Mouse (Mus musculus) heart, postnatal 10 days (tissue): ENCODE results near the gene Shisa5. TPM values are rescaled to one million over a fixed set of nuclear protein-coding genes. Genes with fewer than 3 reads are reported as not detected.

Experiments
- DNase-seq, 2 experiments: peaks; one replicate each; pipeline ENCODE4 v3.0.0; 2021
- intact Hi-C: fragments of 180-260 bp; cut with DNase I; formaldehyde crosslinking; loops from one replicate; pipeline ENCODE4 v1.15.1; 2025
- total RNA-seq, 2 experiments: library from RNA; stranded (reverse); gene quantifications; 2 replicates each; pipeline ENCODE4 v1.2.3; 2021

Gene Shisa5
- 10 to 100 TPM; 51.6 to 53.2 TPM for total RNA-seq

DNA sequence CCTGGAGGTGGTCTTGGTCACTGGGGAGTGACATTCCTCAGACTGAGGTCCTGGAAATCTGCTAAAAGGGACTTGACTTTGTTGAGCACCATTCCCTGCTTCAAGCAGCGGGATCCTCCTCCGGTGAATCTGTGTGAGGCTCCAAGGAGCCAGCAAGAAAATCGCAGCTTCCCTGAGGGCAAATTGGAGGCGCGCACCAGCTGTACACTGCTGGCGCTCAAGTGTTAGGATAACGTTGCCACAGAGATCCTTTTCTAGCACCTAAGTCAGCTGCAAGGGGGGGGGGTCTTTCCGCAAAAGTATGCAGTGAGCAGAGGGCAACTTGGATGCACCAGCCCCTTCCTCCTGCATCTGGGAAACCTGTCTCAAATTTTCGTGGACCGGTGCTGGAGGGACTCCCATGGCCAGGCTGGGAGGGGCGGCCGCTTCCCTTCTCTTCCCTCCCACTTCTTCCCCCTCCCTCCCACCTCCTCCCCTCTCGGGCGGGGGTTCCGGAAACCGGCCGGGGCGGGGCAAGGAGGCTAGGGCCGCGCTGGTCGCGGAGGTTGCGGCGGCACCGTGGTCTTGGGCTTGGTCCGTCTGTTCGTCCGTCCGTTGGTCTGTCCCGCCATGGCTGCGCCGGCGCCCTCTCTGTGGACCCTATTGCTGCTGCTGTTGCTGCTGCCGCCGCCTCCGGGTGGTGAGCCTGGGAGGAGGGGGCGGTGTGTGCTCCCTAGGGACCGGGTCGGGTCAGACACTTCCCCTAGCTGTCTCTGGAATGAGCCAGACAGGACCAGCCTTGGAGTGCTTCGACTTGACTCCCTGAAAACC, at the start of gene Shisa5:
Gene Shisa5, plus strand, starts transcription at position 480 of the 810 bp plus-strand sequence.
- intact Hi-C loops: loop anchor here (1.0 to 5.0 kb wide), 2 partner anchors 21 to 36 kb away; partner anchors contain the start of gene Trex1
- DNase-seq: peak; percentile 86 to 87

DNA sequence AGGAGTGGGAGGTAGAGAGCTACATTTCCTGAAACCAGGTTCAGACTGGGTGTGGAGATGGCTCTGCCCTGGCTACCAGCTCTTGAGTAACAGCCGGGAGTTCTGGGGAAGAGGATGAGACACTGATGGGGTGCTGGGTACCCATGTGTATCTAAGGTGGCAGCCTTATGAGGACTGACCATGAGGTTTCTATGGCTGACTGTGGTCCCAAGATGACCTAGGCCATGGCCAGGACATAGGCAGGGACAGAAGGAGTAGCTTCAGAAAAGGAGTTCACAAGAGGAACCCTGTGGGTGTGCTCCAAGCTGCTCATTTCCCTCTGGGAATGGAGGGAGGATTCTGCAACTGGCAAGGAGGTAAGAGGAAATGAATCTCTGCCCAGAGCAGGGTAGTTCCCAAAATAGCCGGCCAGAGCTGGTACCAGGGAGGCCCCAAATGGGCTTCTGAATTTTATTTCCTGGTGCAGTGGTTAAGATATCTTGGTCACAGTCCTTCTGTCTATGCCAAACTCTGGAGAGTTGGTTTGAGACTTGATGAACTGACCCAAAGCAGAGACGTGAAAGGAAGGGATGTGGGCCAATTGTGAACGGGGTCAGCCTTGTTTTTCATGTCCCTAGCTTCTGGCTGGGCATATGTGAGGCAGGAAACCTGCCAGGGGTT, 48.4 kb upstream of the Shisa5 start:
- DNase-seq: peak; percentile 62 to 63

DNA sequence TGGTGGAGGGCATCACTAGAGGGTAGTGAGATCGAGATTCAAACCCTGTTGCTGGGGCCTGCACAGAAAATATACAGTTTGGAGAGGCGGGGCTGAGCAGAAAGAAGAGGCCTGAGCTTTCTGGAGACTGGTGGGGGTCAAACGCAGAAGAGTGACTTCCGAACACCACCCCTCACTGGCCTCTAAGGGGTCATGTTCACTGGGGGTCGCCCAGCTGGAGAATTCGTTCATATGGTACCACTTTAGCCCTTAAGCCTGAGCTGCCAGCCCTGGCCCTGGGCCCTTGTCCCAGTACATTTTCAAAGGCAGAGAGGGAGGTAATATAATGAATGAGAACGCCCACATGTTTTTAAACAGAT, 47.9 kb upstream of the Shisa5 start:
- intact Hi-C loops: no loop called here
- DNase-seq: no peak

More for the DNA sequence above, 48.4 kb upstream of the Shisa5 start:
- intact Hi-C loops: loop anchor here (2.0 kb wide), 1 partner anchor 53 kb away; the partner anchor contains the start of gene Uqcrc1

DNA sequence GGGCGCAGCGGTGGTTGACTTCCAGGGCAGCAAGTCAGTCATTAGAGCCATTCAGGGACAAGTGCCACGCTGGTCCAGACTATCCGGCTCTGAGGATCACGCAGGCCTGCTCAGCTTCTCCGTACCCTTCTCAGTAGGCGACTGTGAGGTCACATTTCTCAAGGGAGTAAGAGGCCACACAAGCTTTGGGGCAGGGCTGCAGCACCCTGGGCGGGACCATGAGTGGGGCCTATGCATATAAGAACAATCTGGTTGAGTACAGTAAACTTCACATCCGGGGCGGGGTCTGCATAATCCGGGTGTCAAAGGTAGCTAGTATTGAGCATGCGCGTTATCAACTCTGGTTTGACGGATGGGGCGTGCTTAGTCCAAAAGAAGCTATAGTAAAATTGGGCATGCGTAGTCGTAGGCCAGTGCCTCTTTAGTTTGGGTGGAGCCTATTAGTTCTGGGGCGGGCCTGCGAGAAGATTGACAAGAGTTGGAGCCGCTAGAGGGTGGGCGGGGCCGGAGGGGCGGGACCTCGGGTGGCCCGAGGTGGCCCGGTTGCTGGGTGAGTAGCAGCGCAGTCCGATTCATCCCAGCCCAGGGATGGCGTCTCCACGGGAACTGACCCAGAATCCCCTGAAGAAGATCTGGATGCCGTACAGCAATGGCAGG, 46.8 kb upstream of the Shisa5 start, which contains the start of gene Pfkfb4:
Gene Pfkfb4, plus strand, starts transcription at position 351 of the 657 bp plus-strand sequence.
- intact Hi-C loops: no loop called here
- DNase-seq: peak; percentile 98

DNA sequence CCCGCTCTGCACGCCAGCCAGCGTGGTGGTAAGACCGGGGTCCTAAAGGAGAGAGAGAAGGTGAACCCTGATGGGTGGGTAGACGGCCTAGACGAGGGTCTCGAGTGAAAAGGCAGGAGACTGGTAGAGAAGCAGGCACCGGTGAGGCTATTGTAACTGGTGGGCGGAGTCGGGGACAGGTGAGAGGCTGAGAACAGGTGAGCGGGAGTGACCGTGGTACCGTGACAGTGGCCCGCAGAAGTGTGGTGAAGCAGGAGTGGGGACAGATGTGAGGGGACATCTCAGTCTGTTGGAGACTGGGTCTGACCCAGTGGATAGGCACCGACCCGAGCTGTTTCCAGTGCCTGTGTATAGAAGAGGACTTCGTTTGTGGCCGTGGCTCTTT, 46.3 kb upstream of the Shisa5 start:
- peak in 1 of 2 experiments; percentile 31 for DNase-seq
- intact Hi-C loops: no loop called here

DNA sequence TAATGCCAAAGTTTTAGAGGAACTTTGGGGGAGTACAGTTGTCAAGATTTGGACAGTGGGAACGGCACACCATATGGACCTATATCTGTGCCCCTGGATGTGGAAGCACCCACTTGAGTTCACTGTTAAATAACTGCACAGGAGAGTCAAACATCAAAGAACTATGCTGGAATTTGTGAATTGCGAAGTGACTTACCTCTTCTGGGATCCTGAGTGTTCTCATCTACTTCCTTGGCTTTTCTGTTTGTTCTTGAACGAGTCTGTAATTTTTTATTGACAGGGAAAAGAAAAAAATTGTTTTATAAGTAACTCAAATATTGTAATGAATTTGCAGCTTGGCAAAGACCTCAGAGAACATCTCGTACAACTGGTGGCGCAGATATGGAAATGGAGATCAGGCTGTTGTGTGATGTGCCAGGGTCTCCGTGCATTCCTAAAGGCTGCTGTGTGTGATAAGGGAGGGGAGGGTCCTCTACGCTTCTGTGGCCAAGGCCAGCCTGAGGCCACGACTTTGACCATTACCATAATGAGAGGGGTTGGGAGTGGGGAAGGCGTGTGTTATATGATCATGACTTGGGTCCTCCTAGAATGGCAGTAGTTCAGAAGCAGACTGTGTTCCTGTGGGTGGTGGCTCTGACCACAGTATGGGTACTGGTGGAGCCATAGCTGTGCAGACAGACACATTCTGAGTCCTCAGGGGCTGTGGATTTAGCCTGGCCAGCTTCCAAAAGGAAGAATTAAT, 45.6 kb upstream of the Shisa5 start:
- no peak for DNase-seq
- intact Hi-C loops: no loop called here

DNA sequence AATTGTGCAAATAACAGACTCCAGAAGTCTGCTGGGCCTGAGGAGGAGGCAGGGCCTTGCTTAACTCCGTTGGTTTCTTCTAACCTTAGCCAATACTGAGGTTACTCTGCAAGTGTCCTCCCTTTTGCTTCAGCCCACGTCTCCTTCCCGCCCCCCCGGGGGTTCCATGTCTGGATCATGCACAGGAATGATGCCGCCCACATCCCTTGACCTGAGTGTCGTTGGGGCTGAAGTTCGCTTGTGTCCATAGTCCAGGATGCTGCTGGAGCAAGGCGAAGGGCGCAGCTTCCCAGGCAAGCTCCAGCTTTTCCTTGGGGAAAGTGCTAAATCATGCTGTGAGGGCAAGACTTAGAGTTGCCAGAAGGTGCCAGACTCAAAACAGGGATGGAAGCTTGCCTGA, 42.0 kb upstream of the Shisa5 start:
- intact Hi-C loops: no loop called here

DNA sequence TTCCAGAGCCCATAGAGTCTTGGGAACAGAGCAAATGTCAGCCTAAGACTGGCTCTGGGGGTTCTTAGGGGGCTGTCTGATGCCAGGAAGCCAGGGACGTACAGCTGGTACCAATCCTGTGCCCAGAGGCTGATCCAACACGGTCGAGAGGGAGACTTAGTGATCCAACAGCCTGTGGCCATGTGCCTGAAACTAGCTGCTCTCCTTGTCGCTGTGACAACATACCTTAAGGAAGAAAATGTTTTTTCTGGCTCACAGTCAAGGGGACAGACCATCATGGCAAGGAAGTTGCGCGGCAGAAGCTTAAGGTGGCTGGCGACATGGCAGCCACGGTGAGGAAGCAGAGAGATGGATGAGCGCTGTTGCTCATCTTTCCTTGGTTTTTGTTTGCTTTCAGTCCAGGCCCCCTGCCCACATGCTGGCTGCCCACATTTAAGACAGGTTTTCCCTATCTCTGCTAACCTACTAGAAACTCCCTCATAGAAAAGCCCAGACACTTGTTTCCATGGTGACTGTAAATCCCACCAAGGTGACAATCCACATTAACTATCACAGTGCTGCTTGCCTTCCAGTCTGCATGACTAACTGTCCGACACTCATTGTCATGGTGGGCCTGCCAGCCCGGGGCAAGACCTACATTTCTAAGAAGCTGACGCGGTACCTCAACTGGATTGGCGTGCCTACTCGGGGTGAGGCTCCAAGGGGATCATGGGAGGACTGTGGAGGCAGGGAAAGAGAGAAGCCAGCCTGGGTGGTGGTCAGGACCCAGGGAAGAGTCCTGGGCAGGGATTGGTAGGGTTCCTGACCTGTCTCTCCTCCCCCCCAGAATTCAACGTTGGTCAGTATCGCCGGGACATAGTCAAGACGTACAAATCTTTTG, 39.8 kb upstream of the Shisa5 start:
- intact Hi-C loops: loop anchor here (1.0 kb wide), 1 partner anchor 15 kb away; no protein-coding TSS in a partner anchor
- no peak for DNase-seq

More for the DNA sequence above, 42.0 kb upstream of the Shisa5 start:
- DNase-seq: no peak

DNA sequence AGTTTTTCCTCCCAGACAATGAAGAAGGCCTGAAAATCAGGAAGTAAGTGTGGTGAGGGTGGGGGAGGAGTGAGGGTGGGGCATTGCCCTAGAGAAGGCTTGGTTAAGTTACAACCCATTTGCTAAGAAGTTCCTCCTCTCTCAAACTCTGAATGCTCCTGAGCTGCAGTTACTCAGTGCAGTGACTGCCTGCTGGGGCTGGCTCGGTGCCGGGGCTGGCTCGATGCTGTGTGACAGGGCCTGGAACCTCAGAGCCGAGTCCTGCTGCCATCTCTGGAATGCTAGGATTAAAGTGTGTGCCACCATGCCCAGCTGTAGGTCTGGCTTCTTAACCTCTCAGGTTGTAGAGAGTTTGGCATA, 39.2 kb upstream of the Shisa5 start:
- intact Hi-C loops: loop anchor here (1.0 kb wide), 1 partner anchor 16 kb away; no protein-coding TSS in a partner anchor
- no peak for DNase-seq

DNA sequence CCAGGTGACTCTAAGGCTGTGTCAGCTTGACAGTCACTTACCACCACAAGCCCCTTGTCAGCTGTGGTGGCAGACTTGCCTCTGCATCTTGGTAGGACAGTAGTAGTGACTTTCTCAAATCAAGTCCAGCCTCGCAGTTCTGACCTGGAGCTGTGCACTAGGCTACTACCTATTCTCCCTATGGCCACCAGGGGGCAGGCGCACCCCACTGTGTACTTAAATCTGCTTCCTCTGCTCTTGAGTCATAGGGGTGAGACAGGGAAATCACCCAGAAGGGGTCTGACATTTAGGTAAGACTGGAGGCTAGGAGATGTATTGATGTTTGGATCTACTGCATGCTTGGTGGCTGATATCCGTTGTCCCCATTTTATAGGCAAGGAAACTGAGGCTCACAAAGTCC, 37.6 kb upstream of the Shisa5 start:
- intact Hi-C loops: loop anchor here (1.0 to 5.0 kb wide), 3 partner anchors 37 to 862 kb away; partner anchors contain the start of genes Shisa5 and Trex1
- DNase-seq: peak; percentile 71 to 74

DNA sequence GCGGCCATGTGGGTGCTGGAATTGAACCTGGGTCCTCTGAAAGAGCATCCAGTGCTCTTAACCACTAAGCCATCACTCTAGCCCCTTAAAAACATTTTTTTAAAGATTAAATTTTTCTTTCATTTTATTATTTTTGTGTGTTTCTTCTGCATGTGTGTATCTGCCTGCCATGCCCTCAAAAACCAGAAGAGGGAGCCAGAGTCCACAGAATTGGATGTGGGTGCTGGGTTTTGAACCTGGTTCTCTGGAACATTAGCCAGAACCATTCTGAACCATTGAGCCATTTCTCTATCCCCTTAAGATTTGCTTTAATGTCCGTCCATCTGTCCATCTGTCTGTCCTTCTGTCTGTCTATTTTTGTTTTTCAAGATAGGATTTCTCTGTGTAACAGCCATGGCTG, 35.2 kb upstream of the Shisa5 start:
- intact Hi-C loops: loop anchor here (1.0 to 5.0 kb wide), 3 partner anchors 34 to 859 kb away; partner anchors contain the start of gene Shisa5
- DNase-seq: peak; percentile 47 to 72

DNA sequence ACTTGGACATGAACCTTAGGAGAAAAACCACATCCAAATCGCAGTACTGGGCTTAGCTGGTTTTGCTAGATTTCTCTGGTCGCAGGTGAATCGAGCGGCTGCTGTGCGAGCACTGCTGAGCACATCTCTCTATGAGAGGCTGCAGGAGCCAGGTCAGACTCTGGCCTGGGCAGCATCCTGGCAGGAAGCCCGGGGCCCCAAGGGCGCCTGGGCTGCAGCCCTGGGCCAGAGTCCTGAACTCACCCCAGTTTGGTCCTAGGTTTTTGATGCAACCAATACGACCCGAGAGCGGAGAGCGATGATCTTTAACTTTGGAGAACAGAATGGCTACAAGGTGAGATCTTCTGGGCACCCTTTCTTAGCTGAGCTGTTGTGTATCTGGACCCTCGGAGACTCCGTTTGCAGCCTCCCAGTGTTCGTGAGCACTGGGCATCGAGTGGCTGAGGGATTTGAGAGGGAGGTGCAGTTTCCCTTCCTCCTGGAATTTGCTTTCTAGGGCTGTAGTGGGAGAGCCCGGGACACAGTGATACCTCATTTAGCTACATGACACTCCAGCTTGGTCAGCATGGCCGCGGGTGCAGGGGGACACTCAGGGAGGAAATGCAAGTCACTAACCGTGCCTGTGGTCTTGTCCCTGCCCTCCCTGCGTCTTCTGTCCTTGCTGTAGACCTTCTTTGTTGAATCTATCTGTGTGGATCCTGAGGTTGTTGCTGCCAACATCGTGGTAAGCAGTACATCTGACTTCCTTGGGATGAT, 31.2 kb upstream of the Shisa5 start:
- DNase-seq: no peak
- intact Hi-C loops: no loop called here

DNA sequence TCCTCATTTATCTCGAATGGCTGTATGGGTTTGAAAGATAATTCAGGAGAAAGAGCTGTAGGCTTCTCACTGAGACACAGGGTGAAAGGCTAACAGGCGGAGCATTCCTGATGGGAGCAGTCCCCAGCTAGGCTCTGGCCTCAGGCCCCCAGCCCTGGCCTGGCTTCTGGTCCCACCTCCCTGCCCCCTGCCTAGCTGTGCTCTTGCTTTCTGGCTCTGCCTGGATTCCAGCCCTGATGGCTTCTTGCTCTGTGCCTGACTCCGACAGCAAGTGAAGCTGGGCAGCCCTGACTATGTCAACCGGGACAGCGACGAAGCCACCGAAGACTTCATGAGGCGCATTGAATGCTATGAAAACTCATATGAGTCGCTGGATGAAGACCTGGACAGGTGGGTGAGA, 30.3 kb upstream of the Shisa5 start:
- DNase-seq: no peak
- intact Hi-C loops: no loop called here

DNA sequence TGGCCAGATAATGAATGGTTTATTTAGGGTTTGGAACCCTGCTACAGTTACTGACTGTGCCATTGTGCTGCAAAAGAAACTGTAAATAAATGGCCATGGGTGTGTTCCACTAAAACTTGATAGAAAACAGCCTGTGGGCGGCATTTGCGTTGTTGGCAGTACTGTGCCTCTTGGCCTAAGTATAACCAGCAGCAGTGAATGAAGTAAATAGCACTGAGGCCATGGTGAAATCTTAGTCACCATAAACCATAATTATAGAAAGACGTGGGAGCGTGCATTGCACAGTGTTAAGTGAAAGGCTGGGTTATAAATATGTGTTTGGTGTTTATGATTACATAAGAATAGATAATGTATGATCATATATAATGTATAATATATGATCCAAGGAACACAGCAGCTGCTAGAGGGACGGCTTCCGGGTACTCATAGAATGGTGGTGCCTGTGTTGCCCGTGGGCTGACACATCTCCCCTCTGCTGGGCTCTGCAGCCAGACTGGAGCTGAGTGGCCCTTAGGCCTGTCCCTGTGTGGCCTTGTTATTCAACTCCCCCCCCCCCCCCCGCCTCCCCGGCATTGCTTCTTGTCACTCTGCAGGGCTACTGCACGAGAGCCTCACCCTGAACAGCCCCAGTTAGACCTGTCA, 29.2 kb upstream of the Shisa5 start:
- intact Hi-C loops: no loop called here

DNA sequence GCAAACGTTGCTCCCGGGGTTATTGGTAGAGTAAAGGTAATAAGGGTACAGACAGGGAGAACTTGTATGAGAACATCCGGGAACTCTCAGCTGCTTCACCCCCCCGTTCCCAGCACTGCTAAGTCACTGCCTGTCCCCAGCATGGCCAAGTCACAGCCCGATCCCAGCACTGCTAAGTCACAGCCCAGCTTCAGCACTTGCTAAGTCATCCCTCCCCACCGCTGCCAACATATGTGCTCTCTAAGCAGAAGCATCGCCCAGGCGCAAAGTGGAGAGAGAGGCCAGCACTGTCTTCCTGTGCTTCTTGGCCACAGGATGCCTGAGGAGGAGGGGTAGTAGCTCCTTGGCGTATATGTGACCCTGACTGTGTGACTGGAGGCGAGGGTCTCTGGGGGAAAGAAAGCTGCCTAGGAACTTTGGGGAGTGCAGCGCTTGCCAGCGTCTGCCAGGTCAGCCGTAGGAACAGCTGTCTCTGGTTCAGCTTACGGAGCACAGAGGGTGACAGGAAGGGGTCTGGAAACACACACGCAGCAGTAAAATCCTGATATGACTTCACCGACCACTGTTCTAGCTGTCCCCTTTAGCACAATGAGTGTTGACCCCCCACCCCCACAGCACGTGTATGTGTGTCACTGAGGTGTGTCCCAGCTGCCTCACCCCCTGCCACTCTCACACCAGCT, 28.6 kb upstream of the Shisa5 start:
- intact Hi-C loops: no loop called here
- DNase-seq: peak; percentile 61 to 64

More for the DNA sequence above, 29.2 kb upstream of the Shisa5 start:
- DNase-seq: peak in 1 of 2 experiments; percentile 27

DNA sequence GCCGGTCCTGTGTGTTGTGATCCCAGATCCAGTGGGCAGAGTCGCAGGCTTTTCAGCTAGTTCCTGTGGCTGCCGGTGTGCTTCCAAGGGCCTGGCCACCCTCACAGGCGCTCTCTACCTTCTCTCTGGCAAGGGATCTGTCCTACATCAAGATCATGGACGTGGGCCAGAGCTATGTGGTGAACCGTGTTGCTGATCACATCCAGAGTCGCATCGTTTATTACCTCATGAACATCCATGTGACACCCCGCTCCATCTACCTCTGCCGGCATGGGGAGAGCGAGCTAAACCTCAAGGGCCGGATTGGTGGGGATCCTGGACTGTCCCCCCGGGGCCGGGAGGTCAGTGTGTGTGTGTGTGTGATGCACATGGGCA, 28.1 kb upstream of the Shisa5 start:
- intact Hi-C loops: no loop called here
- peak in 1 of 2 experiments; percentile 20 for DNase-seq

DNA sequence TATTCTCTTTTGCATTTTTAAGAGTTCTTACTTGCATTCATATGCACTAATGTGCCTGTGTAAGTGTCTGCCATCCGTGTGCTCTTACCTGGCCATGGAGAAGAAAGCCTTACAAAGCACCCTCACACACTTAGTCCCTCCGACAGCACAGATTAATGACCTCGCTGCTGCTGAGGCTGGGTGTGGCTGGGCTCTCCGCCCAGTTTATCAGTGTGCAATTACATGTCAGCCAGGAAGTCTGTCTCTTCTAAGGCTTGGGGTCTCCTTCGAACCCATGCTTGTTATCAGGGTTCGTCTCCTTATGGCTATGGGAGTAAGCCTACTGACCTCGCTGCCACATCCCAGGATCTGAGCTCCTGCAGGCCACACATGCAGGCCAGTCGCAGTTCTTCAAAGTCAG, 23.0 kb upstream of the Shisa5 start:
- no peak for DNase-seq
- intact Hi-C loops: no loop called here
